Mouse (Mus musculus) effector memory CD4-positive, alpha-beta T cell, adult 5 months (primary cell): ENCODE results near the gene Rnf181. TPM values are rescaled to one million over a fixed set of nuclear protein-coding genes. Genes with fewer than 3 reads are reported as not detected.

ENCODE experiments used
- polyA plus RNA-seq: library from polyadenylated mRNA; unstranded; fragments of 100-300 nt; shearing (Covaris generic); gene quantifications from one replicate; pipeline ENCODE4 v1.2.1, GENCODE M21; 2017

The Rnf181 gene
- 110 TPM for polyA plus RNA-seq

GRCm38 (mm10) chr6:72366844-72367443 is at the start of gene Rnf181:
TSS of gene Rnf181 (minus strand) at chr6:72366956.

GRCm38 (mm10) chr6:72414076-72414756 is 47.5 kb upstream of the Rnf181 start, which contains the start of gene Ggcx:
TSS of gene Ggcx (plus strand) at chr6:72414308.

GRCm38 (mm10) chr6:72389941-72390771 is 23.4 kb upstream of the Rnf181 start, which contains the start of gene Vamp8:
TSS of gene Vamp8 (minus strand) at chr6:72390703.

GRCm38 (mm10) chr6:72380131-72380770 is 13.5 kb upstream of the Rnf181 start, which contains the start of gene Vamp5:
TSS of gene Vamp5 (minus strand) at chr6:72380468.

GRCm38 (mm10) chr6:72355066-72355911 is 11.5 kb downstream of the Rnf181 start, which contains the start of gene Tmem150a:
TSS of gene Tmem150a (plus strand) at chr6:72355447.

GRCm38 (mm10) chr6:72347166-72347941 is 19.4 kb downstream of the Rnf181 start, which contains the start of gene 0610030E20Rik:
TSS of gene 0610030E20Rik (plus strand) at chr6:72347317.

GRCm38 (mm10) chr6:72345074-72345567 is 21.6 kb downstream of the Rnf181 start, which contains the start of gene Usp39:
TSS of gene Usp39 (minus strand) at chr6:72345184.

Other genes with a start within 250 kb of the Rnf181 start
- gene Atoh8, start 131.4 kb downstream of the Rnf181 start, polyA plus RNA-seq = not detected
- gene Sftpb, start 62.3 kb downstream of the Rnf181 start, polyA plus RNA-seq = not detected
- gene Usp39, start 21.8 kb downstream of the Rnf181 start, polyA plus RNA-seq = 32.2 TPM
- 28.9 TPM for gene 0610030E20Rik, start 19.6 kb downstream of the Rnf181 start, polyA plus RNA-seq
- 1.1 TPM for gene Tmem150a, start 11.5 kb downstream of the Rnf181 start, polyA plus RNA-seq
- gene Vamp5, start 13.5 kb upstream of the Rnf181 start, polyA plus RNA-seq = 22.4 TPM
- gene Vamp8, start 23.7 kb upstream of the Rnf181 start, polyA plus RNA-seq = 151 TPM
- 7.0 TPM for gene Ggcx, start 47.4 kb upstream of the Rnf181 start, polyA plus RNA-seq
- gene Mat2a, start 72.6 kb upstream of the Rnf181 start, polyA plus RNA-seq = 622 TPM
- not detected for gene Sh2d6, start 154.8 kb upstream of the Rnf181 start, polyA plus RNA-seq
- gene Capg, start 177.4 kb upstream of the Rnf181 start, polyA plus RNA-seq = 37.8 TPM
- gene Elmod3, start 231.5 kb upstream of the Rnf181 start, polyA plus RNA-seq = 11.1 TPM
- 6.1 TPM for gene Retsat, start 231.5 kb upstream of the Rnf181 start, polyA plus RNA-seq